Mouse (Mus musculus) megakaryocyte, embryonic 14.5 days (primary cell): ENCODE measurements around the gene Ren1.

Experiments used
- FLI1 ChIP-seq: IDR thresholded peaks from 2 replicates; pipeline ENCODE4 v1.6.1; 2012; ENCODE audit warnings: low read length, inconsistent platforms, mixed read lengths
- GATA1 ChIP-seq: IDR thresholded peaks from 3 replicates; pipeline ENCODE4 v1.6.1; 2012; ENCODE audit warnings: mixed read lengths, low read length, inconsistent platforms, borderline replicate concordance

DNA sequence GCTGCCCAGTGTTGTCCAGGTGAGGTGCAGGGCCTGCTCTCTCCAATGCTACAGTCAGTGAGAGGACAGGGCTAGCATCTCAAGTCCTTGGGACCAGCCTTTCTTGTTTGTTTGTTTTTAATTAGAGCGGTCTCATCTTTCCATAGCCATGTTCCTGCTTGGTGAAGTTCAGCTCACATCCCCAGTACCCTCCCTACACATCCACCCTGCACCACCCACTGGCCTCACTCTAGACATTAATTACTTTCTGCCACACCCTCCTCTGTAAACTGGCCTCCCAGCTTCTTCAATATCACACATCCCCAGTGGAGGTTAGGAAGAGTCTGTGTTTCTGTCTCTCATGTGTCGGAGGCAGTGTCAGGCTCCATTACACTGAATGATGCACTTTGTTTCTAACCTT, 6.0 kb upstream of the Ren1 start:
- no peak for TF ChIP-seq GATA1
- TF ChIP-seq FLI1, result no peak
